2 mouse cellular contexts compared by ENCODE assay signal in genomic region chr8:85556986-85557600, GRCm38 (mm10).
TF ChIP-seq lines count a peak whose summit lies in the region.

No protein-coding gene starts in this region.

TF ChIP-seq in CH12.LX, 34 proteins besides CTCF, POLR2A, EP300 and RAD21 (continued from another document):
- TF ChIP-seq RCOR1 (conservative IDR thresholded peaks at IDR 0.05; ENCODE audit: low read depth, low read length) (0 out of 2 replicates have a peak, but pooled peaks have one; percentile 43), ETS1 (conservative IDR thresholded peaks at IDR 0.05; ENCODE audit: low read depth, low read length) (peak; percentile 72; the same call in 1 of the 2 replicates), CHD1 (IDR thresholded peaks at IDR 0.05; ENCODE audit: low read depth, low read length) (peak; percentile 58; the same call in 1 of the 2 replicates), NELFE (IDR thresholded peaks at IDR 0.05; ENCODE audit: low read depth, low read length) (no peak), MXI1 (IDR thresholded peaks at IDR 0.05; ENCODE audit: low read depth, low read length) (0 out of 2 replicates have a peak, but pooled peaks have one; percentile 37), SMC3 (IDR thresholded peaks at IDR 0.05; ENCODE audit: low read depth, low read length) (no peak), POLR2AphosphoS2 (IDR thresholded peaks at IDR 0.05; ENCODE audit: low read depth, low read length) (no peak), ELF1 (IDR thresholded peaks at IDR 0.05; ENCODE audit: low read depth, low read length) (0 out of 2 replicates have a peak, but pooled peaks have one; percentile 8), MAZ (IDR thresholded peaks at IDR 0.05; ENCODE audit: low read depth, low read length) (no peak), MAX (IDR thresholded peaks at IDR 0.05; ENCODE audit: low read length) (no peak), KAT2A (IDR thresholded peaks at IDR 0.05; ENCODE audit: insufficient replicate concordance, low read length) (no peak), ZNF384 (IDR thresholded peaks at IDR 0.05; ENCODE audit: low read depth, low read length) (peak; percentile 94), SIN3A (IDR thresholded peaks at IDR 0.05; ENCODE audit: low read length) (peak; percentile 50; the same call in 1 of the 2 replicates)

TF ChIP-seq in myocyte, 11 proteins besides CTCF, POLR2A, EP300 and RAD21 (continued from another document):
- TF ChIP-seq USF1 (IDR thresholded peaks at IDR 0.05; ENCODE audit: low read depth): no peak
- TF ChIP-seq MYOG (IDR thresholded peaks at IDR 0.05; ENCODE audit: control insufficient read depth in 1 of 3, insufficient read depth in 1 of 3, insufficient read length in 2 of 3, low read depth in 2 of 3): no peak
- no peak for TF ChIP-seq REST (IDR thresholded peaks at IDR 0.05; ENCODE audit: insufficient read depth, insufficient read length)
- no peak for TF ChIP-seq POLR2AphosphoS2 (IDR thresholded peaks at IDR 0.05; ENCODE audit: insufficient read length, low read depth)
- TF ChIP-seq MYOD1 (IDR thresholded peaks at IDR 0.05; ENCODE audit: control insufficient read depth in 1 of 3, insufficient read length in 2 of 3, low read depth in 2 of 3): no peak
